ENCODE assay signal across 22 mouse cellular contexts in genomic region chr1:118425982-118426381, GRCm38 (mm10). TPM values are rescaled to one million over a fixed set of nuclear protein-coding genes. Genes with fewer than 3 reads are reported as not detected.
DNase-seq lines count a peak whose midpoint lies in the region; ATAC-seq and TF ChIP-seq lines count a peak whose summit lies in the region.
"Had no signal": no experiment of that assay in that cellular context is flagged by ENCODE, and none has a peak within 500 bp of the region (broad histone marks: within the 10 kb centered on the region; RNA-seq: fewer than 3 reads in every experiment).

No protein-coding gene starts in this region.

- no peaks in the 10 kb centered on the region for H3K9me3 ChIP-seq in midbrain, embryonic 10.5 days (replicated peaks)
- H3K9me3 ChIP-seq: embryonic facial prominence, embryonic 12.5 days; embryonic facial prominence, embryonic 15.5 days; forebrain, embryonic 12.5 days; forebrain, embryonic 15.5 days; hindbrain, embryonic 12.5 days; hindbrain, embryonic 15.5 days had no signal

- H3K4me1 ChIP-seq in midbrain, embryonic 10.5 days: no peaks in the 10 kb centered on the region
- H3K4me1 ChIP-seq: embryonic facial prominence, embryonic 12.5 days; forebrain, embryonic 12.5 days; forebrain, embryonic 15.5 days had no signal

- H3K27me3 ChIP-seq in splenic B cell, adult 2 months (ENCODE audit: control insufficient read depth, insufficient read depth, low read length, poor library complexity, severe bottlenecking): no peaks in the 10 kb centered on the region
- H3K27me3 ChIP-seq in midbrain, embryonic 10.5 days (ENCODE audit: low read depth, poor library complexity, severe bottlenecking): no peaks in the 10 kb centered on the region
- H3K27me3 ChIP-seq: embryonic facial prominence, embryonic 12.5 days; embryonic facial prominence, embryonic 15.5 days; forebrain, embryonic 12.5 days; forebrain, embryonic 15.5 days; hindbrain, embryonic 12.5 days; hindbrain, embryonic 15.5 days had no signal

- no peak overlapping the region for H3K4me3 ChIP-seq in midbrain, embryonic 10.5 days
- no peak overlapping the region for H3K4me3 ChIP-seq in gastrocnemius, adult 2 months
- H3K4me3 ChIP-seq: embryonic facial prominence, embryonic 12.5 days; embryonic facial prominence, embryonic 15.5 days; erythroblast, embryonic 14.5 days; forebrain, embryonic 12.5 days; forebrain, embryonic 15.5 days; hindbrain, embryonic 12.5 days; hindbrain, embryonic 15.5 days had no signal

- peak; percentile 41 for ATAC-seq in activated CD4-positive, CD25-positive, alpha-beta regulatory T cell, adult 4 months
- peak; percentile 30 for ATAC-seq in megakaryocyte, adult 5-6 weeks (ENCODE audit: poor library complexity, severe bottlenecking)
- ATAC-seq in erythroblast, adult 5-6 weeks (replicated peaks; ENCODE audit: low FRiP score, poor library complexity, severe bottlenecking): no peak
- ATAC-seq: forebrain, embryonic 15.5 days; intestine, postnatal 0 days had no signal

- H3K27ac ChIP-seq in midbrain, embryonic 10.5 days (replicated peaks): no peak overlapping the region
- no peak overlapping the region for H3K27ac ChIP-seq in gastrocnemius, adult 2 months
- H3K27ac ChIP-seq: embryonic facial prominence, embryonic 12.5 days; embryonic facial prominence, embryonic 15.5 days; forebrain, embryonic 12.5 days; forebrain, embryonic 15.5 days; hindbrain, embryonic 12.5 days; hindbrain, embryonic 15.5 days had no signal

- DNase-seq in A20 (ENCODE audit: low read depth, low spot score): peak; percentile 24
- peak; percentile 4 for DNase-seq in splenic B cell, adult 2 months (ENCODE audit: low read depth, low spot score)
- DNase-seq in midbrain, embryonic 10.5 days (ENCODE audit: low spot score): no peak
- no peak for DNase-seq in gastrocnemius, adult 2 months
- DNase-seq: adrenal gland, adult 8-10 months; adrenal gland, postnatal 36 days; cerebellum, adult 18-20 months; cerebellum, adult 9-10 months; cerebellum, postnatal 14 days; gastrocnemius, postnatal 14 days; heart, adult 11 months had no signal

- TF ChIP-seq CTCF in gastrocnemius, adult 2 months (IDR thresholded peaks at IDR 0.05): no peak

- peaks cover 4% of the 10 kb centered on the region; the same call in 1 of the 2 replicates for H3K36me3 ChIP-seq in splenic B cell, adult 2 months (ENCODE audit: control insufficient read depth, insufficient read depth, low read length, poor library complexity, severe bottlenecking)
- peaks cover 54% of the 10 kb centered on the region for H3K36me3 ChIP-seq in midbrain, embryonic 10.5 days
- H3K36me3 ChIP-seq: hindbrain, embryonic 15.5 days had no signal

- intact Hi-C loops in gastrocnemius, adult 2 months (cut with DNase I): no loop called here

- WGBS in midbrain, embryonic 10.5 days: 93% methylated on average over 2 of the region's 2 CpGs

RNA-seq across cellular contexts. Expression of gene Clasp1, which starts 37.1 kb away (rescaled TPM):
- 10 to 100 TPM; 36.6 to 44.9 TPM for polyA plus RNA-seq in activated CD4-positive, CD25-positive, alpha-beta regulatory T cell, adult 4 months (2017; shearing (Covaris generic))
- total RNA-seq in megakaryocyte, adult 5-6 weeks (2015): 33.2 and 34.0 TPM in 2 replicates
- total RNA-seq in megakaryocyte, adult 5-6 weeks (2017): 43.6 and 48.2 TPM in 2 replicates
- 87.3 and 106 TPM in 2 replicates for polyA plus RNA-seq in midbrain, embryonic 10.5 days (2016; fragmentation: Nextera tagmentation; extraction: Ambion mirVana)
- total RNA-seq in gastrocnemius, adult 2 months (2021): 10 to 100 TPM; 45.9 to 50.5 TPM
- 17.8 and 24.6 TPM in 2 replicates for total RNA-seq in erythroblast, adult 5-6 weeks (2015; ENCODE audit: low replicate concordance)
- total RNA-seq in erythroblast, adult 5-6 weeks (2017; ENCODE audit: low replicate concordance): 11.4 and 15.3 TPM in 2 replicates

Comparison
In these comparisons a context has a peak if more than half of its experiments do, and no peak if none do; other contexts are left out.
1. DNase-seq: peak in A20 (single experiment) and splenic B cell, adult 2 months (single experiment); none in midbrain, embryonic 10.5 days (single experiment) and gastrocnemius, adult 2 months (single experiment).